Mouse (Mus musculus): ENCODE data around the gene Patl2.

GRCm38 (mm10) chr2:122116888-122117287, 69.1 kb downstream of the Patl2 start:
- TF ChIP-seq CTCF (IDR thresholded peaks at IDR 0.05; ENCODE audit: low read depth): no peak
- no peak for TF ChIP-seq EP300 (IDR thresholded peaks at IDR 0.05; ENCODE audit: low read depth)
